Mouse (Mus musculus): ENCODE results near the gene Glg1.

Gene Glg1

DNA sequence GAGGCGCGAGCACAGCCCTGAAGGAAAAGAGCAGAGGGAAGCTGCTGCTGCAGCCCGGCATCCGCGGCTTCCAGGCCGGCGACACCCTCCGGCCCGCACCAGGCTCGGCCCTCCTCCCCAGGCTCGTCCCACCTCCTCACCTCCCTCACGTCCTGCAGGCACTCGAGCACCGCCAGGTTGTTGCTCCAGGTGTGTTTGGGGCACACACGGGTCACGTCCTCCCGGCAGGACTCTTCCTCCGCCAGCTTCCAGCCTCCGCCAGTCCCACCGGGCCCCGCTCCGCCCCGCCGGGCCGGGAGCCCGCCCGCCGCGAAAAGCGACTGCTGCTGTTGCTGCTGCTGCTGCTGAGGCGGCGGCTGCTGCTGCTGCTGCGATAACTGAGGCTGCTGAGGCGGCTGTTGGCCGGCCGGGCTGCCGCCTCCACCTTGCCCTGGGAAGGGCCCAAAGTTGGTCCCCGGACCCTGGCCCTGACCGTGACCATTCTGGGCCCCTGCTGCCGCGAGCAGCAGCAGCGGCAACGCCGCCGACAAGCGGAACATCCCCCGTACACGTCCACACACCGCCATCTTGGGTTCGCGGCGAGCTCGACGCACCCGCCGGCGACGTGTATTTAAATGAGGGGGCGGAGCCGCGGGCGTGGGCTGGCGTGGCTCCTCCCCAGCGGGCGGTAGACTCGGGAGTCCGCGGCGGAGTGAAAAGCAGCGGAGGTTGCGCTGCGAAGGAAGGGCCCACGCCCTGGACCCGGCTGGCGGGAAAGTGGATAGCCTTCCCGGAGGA is at the start of gene Glg1:
Glg1 (minus strand) TSS at position 586 of the 777 bp plus-strand sequence.
- TF ChIP-seq GATA4 (IDR thresholded peaks at IDR 0.05; ENCODE audit: insufficient replicate concordance, low read length), result peak; percentile 45; the same call in 1 of the 2 replicates

DNA sequence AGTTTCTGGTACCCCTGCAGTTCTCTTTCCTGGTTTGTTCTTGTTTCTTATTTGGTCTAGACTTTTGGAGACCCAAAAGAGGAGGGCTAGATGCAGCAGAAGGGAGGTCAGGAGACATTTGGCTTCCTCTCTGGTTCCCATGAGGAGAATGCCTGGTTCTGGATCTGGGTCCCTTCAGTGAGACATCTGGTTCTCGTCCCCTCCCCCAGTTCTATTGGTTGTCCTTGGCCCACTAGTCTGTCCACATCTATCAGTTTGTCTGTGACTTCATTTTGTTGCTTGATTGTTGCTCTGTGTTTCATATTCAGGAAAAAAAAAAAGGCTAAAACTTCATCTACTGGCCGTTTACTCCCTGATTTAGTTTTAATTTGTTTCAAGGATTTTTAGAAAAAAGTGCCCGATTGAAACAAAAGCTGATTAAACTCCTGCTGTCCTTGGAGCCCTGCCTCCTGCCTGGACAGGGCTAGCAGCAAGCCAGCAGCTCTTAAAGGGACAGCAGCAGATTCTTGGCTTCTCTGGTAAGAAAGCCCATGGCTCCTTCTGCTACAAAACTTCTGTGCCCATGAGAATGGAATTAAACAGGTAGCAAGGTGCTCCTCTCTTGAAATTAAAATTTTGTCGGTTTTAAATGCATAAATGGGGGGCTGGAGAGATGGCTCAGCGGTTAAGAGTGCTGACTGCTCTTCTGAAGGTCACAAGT is 46.2 kb upstream of the Glg1 start:
- TF ChIP-seq GATA4 (IDR thresholded peaks at IDR 0.05; ENCODE audit: insufficient replicate concordance, low read length), result no peak

DNA sequence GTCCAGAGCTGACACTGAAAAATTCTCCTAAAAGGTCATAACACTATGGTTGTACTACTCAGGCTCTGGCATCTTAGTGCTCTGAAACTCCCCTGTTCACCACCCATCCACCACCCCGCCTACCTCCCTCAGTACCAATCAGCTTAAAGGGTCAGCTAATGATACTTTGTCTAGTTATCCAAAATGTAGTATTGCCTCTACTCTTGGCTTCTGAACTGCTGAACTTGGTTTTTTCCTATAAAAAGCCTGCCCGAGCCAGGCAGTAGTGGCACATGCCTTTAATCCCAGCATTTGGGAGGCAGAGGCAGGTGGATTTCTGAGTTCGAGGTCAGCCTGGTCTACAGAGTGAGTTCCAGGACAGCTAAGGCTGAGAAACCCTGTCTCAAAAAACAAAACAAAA is 45.3 kb upstream of the Glg1 start:
- TF ChIP-seq GATA4 (IDR thresholded peaks at IDR 0.05; ENCODE audit: insufficient replicate concordance, low read length), result no peak

DNA sequence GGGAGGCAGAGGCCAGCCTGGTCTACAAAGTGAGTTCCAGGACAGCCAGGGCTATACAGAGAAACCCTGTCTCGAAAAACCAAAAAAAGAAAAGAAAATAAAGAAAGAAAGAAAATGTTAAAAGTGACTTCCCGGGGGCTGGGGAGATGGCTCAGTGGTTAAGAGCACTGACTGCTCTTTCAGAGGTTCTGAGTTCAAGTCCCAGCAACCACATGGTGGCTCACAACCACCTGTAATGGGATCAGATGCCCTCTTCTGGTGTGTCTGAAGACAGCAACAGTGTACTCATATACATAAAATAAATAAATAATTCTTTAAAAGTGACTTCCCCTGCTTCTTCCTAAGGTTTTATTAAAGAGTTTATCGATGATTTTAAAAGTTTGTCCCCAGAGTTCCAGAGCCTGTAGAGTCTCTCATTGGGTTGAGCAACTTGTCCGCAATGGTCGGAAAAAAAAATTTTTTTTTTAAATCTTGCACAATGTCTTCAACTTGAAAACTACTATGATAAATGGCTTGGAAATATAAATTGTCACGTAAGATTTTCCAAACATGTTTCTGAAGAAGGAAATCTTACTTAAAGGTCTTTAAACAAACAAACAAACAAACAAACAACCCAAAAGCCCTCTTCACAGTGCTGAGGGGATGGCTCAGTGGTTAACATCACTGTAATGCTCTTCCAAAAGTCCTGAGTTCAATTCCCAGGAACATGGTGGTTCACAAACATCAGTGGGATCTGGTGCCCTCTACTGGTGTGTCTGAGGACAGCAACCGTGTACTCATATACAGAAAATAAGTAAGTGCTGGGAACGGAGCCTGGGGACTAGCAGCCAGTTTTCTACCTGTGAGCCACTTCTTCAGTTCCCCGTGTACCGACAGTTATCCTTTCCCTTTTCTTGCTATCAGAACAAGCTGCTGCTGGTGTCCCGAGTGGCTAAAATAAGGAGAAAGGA is 41.9 kb upstream of the Glg1 start:
- TF ChIP-seq GATA4 (IDR thresholded peaks at IDR 0.05; ENCODE audit: insufficient replicate concordance, low read length), result no peak

DNA sequence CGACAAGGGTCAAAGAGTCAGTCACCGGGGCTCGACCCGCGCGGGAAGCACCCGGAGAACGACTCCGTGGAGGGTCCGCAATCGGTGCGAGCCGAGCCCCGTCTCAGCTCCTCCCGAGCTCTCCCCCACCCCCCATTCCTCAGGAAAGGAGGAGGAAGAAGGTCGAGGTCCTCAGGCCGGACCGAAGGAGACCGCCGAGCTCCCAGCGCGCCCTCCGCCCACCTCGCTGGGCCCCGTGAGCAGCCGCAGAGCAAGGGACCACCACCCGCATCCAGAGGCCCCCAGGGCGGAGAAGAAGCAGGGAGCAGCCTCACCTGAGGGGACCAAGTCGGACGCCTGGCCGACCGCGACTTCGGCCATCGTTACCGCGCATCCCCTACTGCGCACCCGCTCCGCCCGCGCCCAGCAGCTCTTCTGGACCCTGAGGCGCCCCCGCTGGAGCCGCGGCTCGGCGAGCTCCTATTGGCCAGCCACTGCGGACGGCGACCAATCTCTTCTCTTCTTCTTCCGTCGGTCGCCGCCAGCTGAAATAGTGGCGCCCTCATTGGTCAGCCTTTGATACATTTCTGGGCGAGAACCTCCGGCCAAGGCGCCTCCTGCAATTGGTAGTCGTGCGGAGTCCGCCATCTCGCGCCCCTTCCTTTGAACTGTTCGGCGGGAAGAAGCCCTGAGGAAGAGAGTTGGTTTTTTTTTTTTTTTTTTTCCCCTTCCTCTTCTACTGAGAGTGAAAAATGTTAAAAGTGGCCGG is 41.0 kb upstream of the Glg1 start, which contains the start of gene Rfwd3:
Rfwd3 (minus strand) TSS at position 402 of the 748 bp plus-strand sequence.
- TF ChIP-seq GATA4 (IDR thresholded peaks at IDR 0.05; ENCODE audit: insufficient replicate concordance, low read length), result no peak; the same call in 1 of the 2 replicates

DNA sequence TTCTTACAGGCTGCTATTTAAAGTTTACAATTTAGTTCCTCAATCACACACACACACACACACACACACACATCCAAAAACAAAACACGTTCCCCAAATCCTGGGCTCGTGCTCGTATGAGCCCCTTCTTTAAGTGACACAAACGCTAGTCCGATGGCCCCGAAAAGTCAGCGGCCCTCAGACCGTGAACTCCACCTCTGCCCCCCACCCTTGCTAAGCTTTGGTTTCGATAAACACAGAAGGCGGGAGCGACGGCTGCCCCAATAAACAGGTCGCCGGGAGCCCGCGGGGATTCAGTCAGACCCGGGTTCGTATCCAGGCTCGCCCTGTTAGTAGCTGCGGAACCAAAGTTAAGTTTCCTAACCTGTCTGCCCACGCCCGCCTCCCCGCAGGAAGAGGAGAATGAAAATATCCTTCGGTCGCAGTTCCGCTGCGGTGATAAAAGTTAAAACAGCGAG is 40.4 kb upstream of the Glg1 start:
- no peak for TF ChIP-seq GATA4 (IDR thresholded peaks at IDR 0.05; ENCODE audit: insufficient replicate concordance, low read length)

DNA sequence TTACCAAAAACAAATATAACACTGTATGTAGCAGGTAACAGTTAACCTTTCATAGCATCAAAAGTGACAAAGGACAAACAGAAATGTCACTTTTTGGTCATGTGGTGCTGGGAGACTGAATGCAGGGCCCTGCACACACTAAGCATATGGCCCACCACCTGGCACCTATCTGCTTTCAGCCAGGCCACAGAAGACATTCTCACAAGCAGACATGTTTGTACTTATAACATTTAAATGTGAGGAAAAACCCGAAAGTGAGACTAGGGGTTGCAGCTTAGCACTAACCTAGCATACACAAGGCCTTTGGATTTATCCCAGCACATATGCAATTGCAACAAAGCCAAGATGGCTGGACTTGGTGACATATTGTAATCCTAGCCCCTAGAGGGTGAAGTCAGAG is 39.0 kb upstream of the Glg1 start:
- no peak for TF ChIP-seq GATA4 (IDR thresholded peaks at IDR 0.05; ENCODE audit: insufficient replicate concordance, low read length)

DNA sequence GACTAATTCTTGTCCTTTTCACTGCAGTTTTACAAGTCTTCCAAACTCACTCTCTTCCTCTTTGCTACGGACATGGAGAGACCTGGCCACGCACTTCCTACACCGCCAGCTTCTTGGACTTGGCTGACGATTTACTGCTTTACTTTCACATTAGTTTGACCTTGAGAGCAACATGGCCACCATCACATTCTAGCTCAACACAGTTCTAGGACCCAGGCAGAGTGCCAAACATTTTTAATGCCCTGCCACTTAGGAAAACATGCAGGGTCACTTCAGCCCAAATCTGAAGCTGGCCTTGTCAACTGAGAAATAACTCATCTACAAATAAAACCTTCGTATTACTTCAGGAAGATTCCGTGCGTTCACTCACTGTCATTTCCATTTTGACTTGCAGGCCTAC is 32.7 kb upstream of the Glg1 start:
- no peak for TF ChIP-seq GATA4 (IDR thresholded peaks at IDR 0.05; ENCODE audit: insufficient replicate concordance, low read length)

DNA sequence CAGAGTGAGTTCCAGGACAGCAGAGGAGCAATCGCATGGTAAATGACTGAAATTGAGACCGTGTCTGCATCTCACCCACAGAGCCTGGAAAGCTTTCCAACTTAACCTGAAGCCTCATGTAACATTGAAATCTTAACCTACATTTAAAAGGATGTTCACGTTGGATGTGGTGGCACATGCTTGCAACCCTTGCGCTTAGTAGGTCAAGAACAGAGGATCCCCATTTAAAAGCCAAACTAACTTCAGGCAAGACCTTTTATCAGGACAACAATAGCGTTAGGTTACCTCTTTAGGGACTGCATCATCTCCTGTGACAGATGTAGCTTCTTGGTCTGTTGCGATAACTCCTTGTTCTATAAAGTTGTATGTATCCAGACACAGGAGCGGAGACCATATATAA is 31.6 kb upstream of the Glg1 start:
- no peak for TF ChIP-seq GATA4 (IDR thresholded peaks at IDR 0.05; ENCODE audit: insufficient replicate concordance, low read length)

DNA sequence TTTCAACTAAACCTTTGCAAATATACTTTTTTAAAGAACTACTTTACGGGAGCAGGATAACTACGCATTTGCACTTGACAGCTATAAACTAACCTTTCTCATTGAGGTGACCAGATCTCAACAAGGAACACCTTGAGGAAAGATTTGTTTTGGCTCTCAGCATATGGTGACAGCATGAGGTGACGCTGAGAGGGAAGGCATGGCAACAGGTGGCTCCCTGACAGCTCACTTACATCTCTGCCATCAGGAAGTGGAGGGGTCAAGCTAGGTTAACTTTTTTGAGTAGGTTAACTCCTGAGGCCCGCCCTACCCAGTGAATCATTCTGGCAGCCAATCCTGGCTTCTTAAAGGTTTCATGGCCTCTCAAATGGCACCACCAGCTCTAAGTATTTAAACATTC is 26.6 kb upstream of the Glg1 start:
- TF ChIP-seq GATA4 (IDR thresholded peaks at IDR 0.05; ENCODE audit: insufficient replicate concordance, low read length), result no peak

DNA sequence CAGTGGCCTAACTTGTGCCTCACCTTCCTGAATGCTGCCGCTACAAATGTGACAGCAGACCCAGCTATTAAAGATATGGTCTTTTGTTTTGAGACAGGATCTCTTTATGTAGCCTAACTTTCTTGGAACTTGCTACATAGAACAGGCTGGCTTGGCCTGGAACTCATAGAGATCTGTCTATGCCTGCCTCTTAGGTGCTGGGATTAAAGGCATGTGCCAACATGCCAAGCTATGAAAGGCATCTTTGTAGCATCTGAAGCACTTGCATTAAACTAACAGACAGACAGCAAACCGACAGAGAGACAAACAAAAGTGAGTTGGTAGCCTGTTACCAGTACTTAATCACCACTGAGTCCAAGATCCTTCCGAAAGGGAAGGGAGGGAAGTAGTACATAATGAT is 23.1 kb upstream of the Glg1 start:
- TF ChIP-seq GATA4 (IDR thresholded peaks at IDR 0.05; ENCODE audit: insufficient replicate concordance, low read length), result no peak

DNA sequence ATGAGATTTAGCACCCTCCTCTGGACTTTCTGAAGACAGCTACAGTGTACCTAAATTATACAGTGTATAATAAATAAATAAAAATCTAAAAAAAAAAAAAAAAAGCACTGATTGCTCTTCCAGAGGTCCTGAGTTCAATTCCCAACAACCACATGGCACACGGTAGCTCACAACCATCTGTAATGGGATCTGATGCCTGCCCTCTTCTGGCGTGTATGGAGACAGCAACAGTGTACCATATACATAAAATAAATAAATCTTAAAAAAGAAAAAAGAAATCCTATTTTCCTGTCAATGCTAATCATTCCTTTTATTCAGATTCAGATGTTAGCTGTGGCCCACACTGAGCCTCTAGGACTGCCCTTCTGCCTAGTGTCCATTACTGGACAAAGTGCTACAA is 9.3 kb upstream of the Glg1 start:
- TF ChIP-seq GATA4 (IDR thresholded peaks at IDR 0.05; ENCODE audit: insufficient replicate concordance, low read length), result no peak

DNA sequence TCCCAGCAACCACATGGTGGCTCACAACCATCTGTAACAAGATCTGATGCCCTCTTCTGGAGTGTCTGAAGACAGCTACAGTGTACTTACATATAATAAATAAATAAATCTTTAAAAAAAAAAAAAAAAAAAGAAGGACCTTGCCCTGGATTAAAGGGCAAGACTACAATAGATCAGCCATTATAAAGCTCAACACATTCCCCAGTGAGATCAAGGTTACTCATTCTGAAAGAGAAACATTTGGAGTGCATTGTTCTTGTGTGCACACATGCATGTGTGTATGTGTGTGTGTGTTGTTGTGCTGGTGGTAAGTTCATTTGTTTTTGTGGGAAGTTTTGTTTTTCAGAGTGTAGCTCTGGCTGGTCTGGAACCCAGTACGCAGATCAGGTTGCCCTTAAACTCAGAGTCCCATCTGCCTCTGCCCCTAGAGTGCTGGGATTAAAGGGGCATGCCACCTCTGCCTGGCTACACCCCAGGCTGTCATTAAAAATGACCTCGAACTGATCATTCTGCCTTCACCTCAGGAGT is 5.7 kb upstream of the Glg1 start:
- TF ChIP-seq GATA4 (IDR thresholded peaks at IDR 0.05; ENCODE audit: insufficient replicate concordance, low read length), result no peak

DNA sequence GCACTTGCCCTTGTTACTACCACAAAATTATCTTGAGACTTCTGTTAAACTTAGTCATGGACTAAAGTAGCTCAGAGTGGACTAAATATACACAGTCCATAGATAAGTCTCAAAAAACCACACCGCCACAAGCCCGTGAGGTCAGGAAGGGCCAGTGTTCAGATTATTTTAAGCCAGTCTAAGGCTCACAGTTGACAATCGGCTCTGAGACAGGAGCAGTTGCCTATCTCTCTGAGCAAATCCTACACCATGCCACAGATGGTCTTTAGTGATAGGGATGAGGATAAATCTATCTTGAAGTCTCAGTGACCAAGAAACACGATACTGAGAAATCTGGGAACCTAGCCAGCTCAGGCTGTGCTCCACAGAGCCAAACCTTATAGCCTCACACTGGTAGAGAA is 3.0 kb upstream of the Glg1 start:
- TF ChIP-seq GATA4 (IDR thresholded peaks at IDR 0.05; ENCODE audit: insufficient replicate concordance, low read length), result no peak
